Mouse (Mus musculus) cortical plate, adult 2 months (tissue): ENCODE results near the gene Pin1.

ENCODE experiments used
- CTCF ChIP-seq: fragments of 200-500 bp; IDR thresholded peaks from 2 replicates; pipeline ENCODE4 v1.5.1; 2011; ENCODE audit warnings: mild to moderate bottlenecking, control low read depth, low read length; ENCODE audit not compliant: insufficient read depth; ENCODE audit errors: extremely low read depth
- POLR2A ChIP-seq: fragments of 200-500 bp; IDR thresholded peaks from 2 replicates; pipeline ENCODE4 v1.6.1; 2011; ENCODE audit warnings: mild to moderate bottlenecking, low read length, control low read depth; ENCODE audit not compliant: insufficient read depth; ENCODE audit errors: extremely low read depth

- TF ChIP-seq CTCF (no peak), POLR2A (no peak)
Measured at GRCm38 (mm10) chr9:20653859-20654258, 2.0 kb downstream of the Pin1 start.
